Mouse (Mus musculus) hindbrain, embryonic 16.5 days (tissue): ENCODE results near the gene Ttc9c. TPM values are rescaled to one million over a fixed set of nuclear protein-coding genes. Genes with fewer than 3 reads are reported as not detected.

ENCODE experiments used
- ATAC-seq: fragments of 200-750 bp; cut with Nextera tagmentation; 2 replicates; pipeline ENCODE4 v1.8.0; 2017; ENCODE audit warnings: moderate TSS enrichment, moderate library complexity
- H3K27ac ChIP-seq: fragments of 300-500 bp; sonication (generic); 2 replicates; pipeline ENCODE4 v1.5.1; 2014; ENCODE audit warnings: low read depth, mild to moderate bottlenecking, control low read depth, low read length, moderate library complexity
- H3K27me3 ChIP-seq: fragments of 300-500 bp; sonication (generic); replicated peaks from 2 replicates; pipeline ENCODE4 v1.6.1; 2014; ENCODE audit warnings: low read length; ENCODE audit not compliant: control insufficient read depth, insufficient read depth
- H3K36me3 ChIP-seq: fragments of 300-500 bp; sonication (generic); 2 replicates; pipeline ENCODE4 v1.6.1; 2014; ENCODE audit warnings: mild to moderate bottlenecking, low read length, moderate library complexity, mixed read lengths; ENCODE audit not compliant: control insufficient read depth, insufficient read depth
- H3K4me1 ChIP-seq: fragments of 300-500 bp; sonication (generic); 2 replicates; pipeline ENCODE4 v1.6.1; 2014; ENCODE audit warnings: low read depth, low read length; ENCODE audit not compliant: control insufficient read depth, insufficient read depth
- H3K4me2 ChIP-seq: fragments of 300-500 bp; sonication (generic); 2 replicates; pipeline ENCODE4 v1.6.1; 2014; ENCODE audit warnings: mild to moderate bottlenecking, low read length, control low read depth, moderate library complexity
- H3K4me3 ChIP-seq: fragments of 300-500 bp; sonication (generic); 2 replicates; pipeline ENCODE4 v1.5.1; 2014; ENCODE audit warnings: mild to moderate bottlenecking, low read length, control low read depth, moderate library complexity
- H3K9ac ChIP-seq: fragments of 300-500 bp; sonication (generic); 2 replicates; pipeline ENCODE4 v1.6.1; 2014; ENCODE audit warnings: low read depth, mild to moderate bottlenecking, control low read depth, low read length, moderate library complexity
- H3K9me3 ChIP-seq: fragments of 300-500 bp; sonication (generic); 2 replicates; pipeline ENCODE4 v1.6.1; 2014; ENCODE audit warnings: mild to moderate bottlenecking, low read length, moderate library complexity; ENCODE audit not compliant: control insufficient read depth
- WGBS: fragments of 180-500 bp; shearing (Covaris S2); extraction: QIAGEN DNeasy Blood & Tissue Kit; methylation state at CpG from one replicate; pipeline ENCODE4 v1.1.7; 2014; 5-methylcytosine and 5-hydroxymethylcytosine counted together
- polyA plus RNA-seq: library from polyadenylated mRNA; unstranded; fragments of >200 nt; fragmentation: Nextera tagmentation; extraction: Ambion mirVana; gene quantifications from 2 replicates; pipeline ENCODE4 v1.2.1, GENCODE M21; 2015

The Ttc9c gene
- polyA plus RNA-seq, 1 experiment from 2014 or later, result 51.6 TPM

GRCm38 (mm10) chr19:8790171-8790570, 29.0 kb downstream of the Ttc9c start:
- H3K9ac ChIP-seq, result no peak overlapping the region
- H3K27ac ChIP-seq, result no peak overlapping the region
- no peak overlapping the region for H3K4me2 ChIP-seq
- H3K9me3 ChIP-seq, result no peaks in the 10 kb centered on the region
- peaks cover 18% of the 10 kb centered on the region for H3K36me3 ChIP-seq
- peaks cover 12% of the 10 kb centered on the region for H3K4me1 ChIP-seq
- H3K27me3 ChIP-seq, result no peaks in the 10 kb centered on the region
- 90% methylated on average over 7 of the region's 7 CpGs for WGBS
- no peak overlapping the region for H3K4me3 ChIP-seq
- no peak for ATAC-seq

DNA sequence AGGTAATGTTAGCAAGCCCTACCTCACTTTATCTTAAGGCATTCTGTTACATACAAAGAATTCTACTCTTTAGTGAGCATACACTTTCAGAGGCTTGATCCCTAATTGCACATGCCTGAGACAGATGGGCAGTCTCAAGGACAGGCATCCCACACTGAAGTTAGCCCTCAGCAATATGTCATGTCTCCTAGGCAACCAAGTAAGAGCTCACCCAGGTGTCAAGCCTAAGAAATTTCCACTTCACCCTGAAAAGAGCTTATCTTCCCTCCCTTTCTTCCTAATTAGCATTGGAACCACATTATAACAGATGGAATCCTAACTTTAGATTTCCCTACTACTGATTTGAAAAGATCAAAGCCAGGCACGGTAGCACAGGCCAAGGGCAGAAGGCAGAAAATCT, 30.0 kb downstream of the Ttc9c start:
- no peak overlapping the region for H3K4me3 ChIP-seq
- no peaks in the 10 kb centered on the region for H3K9me3 ChIP-seq
- no peak overlapping the region for H3K9ac ChIP-seq
- peaks cover 14% of the 10 kb centered on the region for H3K4me1 ChIP-seq
- H3K4me2 ChIP-seq, result no peak overlapping the region
- H3K27ac ChIP-seq, result peak overlapping the region; percentile 55
- peaks cover 12% of the 10 kb centered on the region for H3K36me3 ChIP-seq
- 38% methylated on average over 1 of the region's 1 CpGs for WGBS
- no peaks in the 10 kb centered on the region for H3K27me3 ChIP-seq
- no peak for ATAC-seq

DNA sequence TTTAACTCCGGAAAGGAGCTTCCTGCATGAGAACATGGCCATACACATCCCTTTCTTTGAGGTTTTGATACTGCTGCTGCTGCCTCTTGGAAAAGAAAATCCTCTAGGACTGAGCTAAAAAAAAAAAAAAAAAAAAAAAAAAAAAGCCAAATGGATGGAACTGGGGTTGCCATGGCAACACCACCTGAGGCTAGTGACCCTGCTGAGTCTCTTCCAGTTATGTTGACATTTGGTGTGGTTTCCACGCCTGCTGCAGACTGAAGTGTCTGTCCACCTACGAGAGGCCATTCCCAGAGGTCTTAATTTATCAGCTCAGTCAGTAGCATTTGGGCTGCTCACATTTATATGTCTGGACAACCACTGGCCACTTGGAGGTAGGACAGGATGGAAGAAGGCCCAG, 30.6 kb downstream of the Ttc9c start:
- 22% methylated on average over 3 of the region's 3 CpGs for WGBS
- no peaks in the 10 kb centered on the region for H3K9me3 ChIP-seq
- 0 out of 2 replicates have a peak overlapping the region, but pooled peaks have one; percentile 9 for H3K9ac ChIP-seq
- peak overlapping the region; percentile 55; the same call in 1 of the 2 replicates for H3K27ac ChIP-seq
- no peak overlapping the region for H3K4me3 ChIP-seq
- no peaks in the 10 kb centered on the region for H3K27me3 ChIP-seq
- peaks cover 14% of the 10 kb centered on the region for H3K4me1 ChIP-seq
- peaks cover 7% of the 10 kb centered on the region for H3K36me3 ChIP-seq
- H3K4me2 ChIP-seq, result no peak overlapping the region
- ATAC-seq, result no peak

DNA sequence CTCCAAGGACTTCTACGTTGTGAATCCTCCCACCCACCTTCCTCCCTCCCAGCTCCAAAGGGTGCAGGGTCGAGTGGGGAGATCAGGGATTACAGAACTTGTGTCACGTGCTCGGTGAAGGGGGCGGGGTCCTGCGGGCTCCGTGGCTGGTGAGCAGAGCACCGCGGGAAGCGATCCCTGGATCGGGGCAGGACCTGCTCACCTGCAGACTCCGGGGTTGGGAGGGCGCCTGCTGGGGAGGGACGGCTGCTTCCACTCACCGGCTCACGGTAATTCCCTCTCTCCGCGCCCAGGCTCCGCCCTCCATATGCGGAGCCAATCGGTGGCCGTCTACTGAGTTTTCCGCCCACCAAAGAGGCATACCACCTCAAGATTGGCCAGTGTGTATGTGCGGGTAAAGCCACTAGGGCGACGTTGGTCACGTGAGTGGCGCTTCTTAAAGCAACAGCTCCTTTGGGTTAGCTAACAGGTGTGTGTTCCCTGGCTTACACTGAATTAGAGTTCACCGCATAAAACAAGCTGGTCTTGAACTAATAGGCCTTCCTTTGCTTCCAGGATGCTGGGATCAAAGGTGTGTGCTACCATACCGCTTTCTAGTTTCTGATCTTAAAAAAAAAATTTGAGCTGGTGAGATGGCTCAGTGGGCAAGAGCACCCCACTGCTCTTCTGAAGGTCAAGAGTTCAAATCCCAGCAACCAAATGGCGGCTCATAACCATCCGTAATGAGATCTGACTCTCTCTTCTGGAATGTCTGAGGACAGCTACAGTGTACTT, 32.9 kb downstream of the Ttc9c start, which contains the start of gene Taf6l:
TSS of gene Taf6l (minus strand) at position 410 of the 774 bp plus-strand sequence.
- H3K27me3 ChIP-seq, result no peaks in the 10 kb centered on the region
- WGBS, result 0% methylated on average over 31 of the region's 32 CpGs
- peak within 1 kb of the TSS; percentile 76 for H3K9ac ChIP-seq
- H3K27ac ChIP-seq, result peak within 1 kb of the TSS; percentile 89
- H3K9me3 ChIP-seq, result no peaks in the 10 kb centered on the region
- H3K4me2 ChIP-seq, result peak within 1 kb of the TSS; percentile 82
- peak; percentile 99 for ATAC-seq
- peaks cover 14% of the 10 kb centered on the region for H3K4me1 ChIP-seq
- H3K36me3 ChIP-seq, result peaks cover 18% of the 10 kb centered on the region
- peak within 1 kb of the TSS; percentile 83 for H3K4me3 ChIP-seq

GRCm38 (mm10) chr19:8774951-8775421, 44.1 kb downstream of the Ttc9c start:
- peak overlapping the region; percentile 99 for H3K4me2 ChIP-seq

GRCm38 (mm10) chr19:8774086-8774835, 44.9 kb downstream of the Ttc9c start, which contains the start of gene Tmem179b:
Gene Tmem179b, minus strand, starts transcription at chr19:8774467.
- H3K4me1 ChIP-seq, result peaks cover 30% of the 10 kb centered on the region
- no peaks in the 10 kb centered on the region for H3K9me3 ChIP-seq
- H3K36me3 ChIP-seq, result peaks cover 18% of the 10 kb centered on the region
- H3K4me2 ChIP-seq, result peak within 1 kb of the TSS; percentile 99
- peak; percentile 94 for ATAC-seq
- peak within 1 kb of the TSS; percentile 70 for H3K4me3 ChIP-seq
- peak within 1 kb of the TSS; percentile 93 for H3K9ac ChIP-seq
- WGBS, result under 1% methylated on average over 68 of the region's 68 CpGs
- no peaks in the 10 kb centered on the region for H3K27me3 ChIP-seq
- peak within 1 kb of the TSS; percentile 97 for H3K27ac ChIP-seq

More at GRCm38 (mm10) chr19:8774951-8775421, 44.1 kb downstream of the Ttc9c start:
- H3K36me3 ChIP-seq, result peaks cover 16% of the 10 kb centered on the region
- ATAC-seq, result no peak; the same call in 1 of the 2 replicates
- H3K9ac ChIP-seq, result peak overlapping the region; percentile 93
- H3K27ac ChIP-seq, result peak overlapping the region; percentile 97
- no peaks in the 10 kb centered on the region for H3K9me3 ChIP-seq
- H3K27me3 ChIP-seq, result no peaks in the 10 kb centered on the region
- peaks cover 30% of the 10 kb centered on the region for H3K4me1 ChIP-seq
- peak overlapping the region; percentile 70 for H3K4me3 ChIP-seq
- WGBS, result 7% methylated on average over 20 of the region's 20 CpGs

DNA sequence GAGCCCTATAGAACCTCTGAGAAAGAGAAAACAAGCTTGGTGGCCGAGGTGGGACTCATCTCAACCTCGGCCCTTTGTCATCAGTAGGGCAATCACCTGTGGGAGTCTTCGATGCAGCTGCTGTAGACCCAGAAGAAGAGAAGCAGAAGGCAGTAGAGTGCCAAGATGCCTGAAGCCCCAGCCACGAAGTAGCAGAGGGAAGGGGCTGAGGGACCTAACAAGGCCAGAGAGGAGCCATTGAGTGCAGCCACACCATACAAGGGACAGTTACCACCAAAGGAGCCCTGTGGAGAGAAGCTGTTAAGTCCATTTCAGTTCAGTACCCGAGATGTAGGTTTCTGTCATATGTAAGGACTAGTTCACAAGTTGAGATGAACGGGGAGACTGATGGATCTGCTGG, 45.7 kb downstream of the Ttc9c start:
- H3K4me2 ChIP-seq, result peak overlapping the region; percentile 99
- no peak for ATAC-seq
- peaks cover 30% of the 10 kb centered on the region for H3K4me1 ChIP-seq
- no peaks in the 10 kb centered on the region for H3K9me3 ChIP-seq
- WGBS, result 57% methylated on average over 6 of the region's 6 CpGs
- H3K36me3 ChIP-seq, result peaks cover 22% of the 10 kb centered on the region
- H3K27ac ChIP-seq, result no peak overlapping the region
- peak overlapping the region; percentile 93 for H3K9ac ChIP-seq
- no peaks in the 10 kb centered on the region for H3K27me3 ChIP-seq
- peak overlapping the region; percentile 70 for H3K4me3 ChIP-seq

DNA sequence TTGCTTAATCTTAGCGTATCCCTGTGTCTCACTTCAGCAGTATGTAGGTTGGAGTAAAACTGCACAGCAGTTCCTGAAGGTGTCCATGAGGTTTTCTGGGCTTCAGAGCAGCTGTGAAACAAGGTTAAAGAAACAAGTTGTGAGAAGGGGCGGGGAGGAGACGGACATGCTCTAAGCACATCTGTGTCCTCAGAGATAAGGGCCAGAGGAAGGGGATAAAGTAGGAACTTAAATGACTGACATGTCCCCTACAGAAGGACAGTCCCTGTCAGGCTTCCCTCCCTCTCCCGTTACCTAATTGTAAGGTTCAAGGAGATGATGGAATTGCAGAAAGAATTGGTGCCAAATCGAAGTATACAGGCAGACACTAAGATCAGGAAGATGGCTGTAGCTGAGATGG, 46.1 kb downstream of the Ttc9c start:
- Histone ChIP-seq H3K9me3 (no peaks in the 10 kb centered on the region), H3K27ac (no peak overlapping the region), H3K9ac (peak overlapping the region; percentile 93; the same call in 1 of the 2 replicates), H3K36me3 (peaks cover 24% of the 10 kb centered on the region), H3K4me2 (peak overlapping the region; percentile 99; the same call in 1 of the 2 replicates), H3K4me3 (no peak overlapping the region), H3K4me1 (peaks cover 30% of the 10 kb centered on the region), H3K27me3 (no peaks in the 10 kb centered on the region)
- no peak for ATAC-seq
- WGBS, result 85% methylated on average over 5 of the region's 5 CpGs
